Mouse (Mus musculus): ENCODE measurements at regions not wholly inside any gene's neighbourhood (a gene's known extent, or its start where the extent isn't known, plus 50 kb on each side); places are given as distances from the start of the nearest gene placed in this dataset. TPM values are rescaled to one million over a fixed set of nuclear protein-coding genes. Genes with fewer than 3 reads are reported as not detected.

GRCm38 (mm10) chr3:115496110-115496509, 218.8 kb downstream of the S1pr1 start:
- no peak for DNase-seq (ENCODE audit: low spot score in 2 of 2)

GRCm38 (mm10) chr3:115495692-115496091, 219.2 kb downstream of the S1pr1 start:
- intact Hi-C loops (cut with DNase I) = no loop called here
- no peak for DNase-seq (ENCODE audit: low spot score in 2 of 2)

More at GRCm38 (mm10) chr3:115496110-115496509, 218.8 kb downstream of the S1pr1 start:
- intact Hi-C loops (cut with DNase I) = no loop called here

DNA sequence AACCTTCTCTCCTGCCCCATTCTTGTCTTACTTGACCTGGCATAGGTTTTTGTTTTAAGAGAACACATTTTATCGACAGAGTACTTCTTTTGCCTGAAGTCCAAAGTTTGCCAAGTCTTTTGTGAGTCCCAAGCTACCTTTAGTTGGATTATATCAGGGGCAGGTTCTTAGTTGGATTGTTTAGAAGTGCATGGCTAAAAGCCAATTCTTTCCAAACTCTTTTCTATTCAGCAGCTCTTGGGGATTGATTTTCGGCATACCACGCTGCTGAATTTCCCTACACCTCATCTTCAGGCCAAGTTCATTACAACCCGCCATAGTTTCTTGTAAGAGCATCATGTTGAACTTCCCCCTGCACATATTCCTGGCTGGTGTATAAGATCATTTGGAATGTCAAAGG, 245.9 kb downstream of the S1pr1 start:
- intact Hi-C loops (cut with DNase I) = no loop called here
- DNase-seq (ENCODE audit: low spot score in 2 of 2) = no peak

- intact Hi-C loops (cut with DNase I) = no loop called here
- no peak for DNase-seq (ENCODE audit: low spot score in 2 of 2)
Measured at GRCm38 (mm10) chr3:115467850-115468249, 247.0 kb downstream of the S1pr1 start.

DNA sequence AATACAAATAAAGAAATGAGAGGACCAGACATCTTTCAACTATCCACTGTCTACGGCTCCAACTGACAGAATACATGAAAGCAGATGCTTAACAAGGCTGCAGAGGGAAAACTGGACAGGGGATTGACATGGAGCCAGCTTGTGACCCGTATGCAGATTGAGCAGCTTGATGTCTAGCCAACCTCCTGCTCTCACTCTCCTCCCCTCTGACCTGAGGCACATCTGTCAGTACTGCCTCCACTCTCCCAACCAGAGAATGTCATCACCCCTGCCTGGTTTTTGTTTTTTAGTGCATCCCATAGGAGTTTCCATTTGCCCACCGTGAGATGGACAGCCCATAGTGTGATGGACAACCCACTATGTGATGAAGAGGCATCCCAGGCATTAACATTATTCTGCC, 252.2 kb downstream of the S1pr1 start:
- intact Hi-C loops (cut with DNase I) = no loop called here
- no peak for DNase-seq (ENCODE audit: low spot score in 2 of 2)

Small RNA genes in the stretch of these regions (microRNA-seq; reads per million reads assigned to microRNA genes)
- not detected for gene Gm25347

Measured in left cerebral cortex, postnatal 36 days (tissue).